Mouse (Mus musculus): Measurements from ENCODE around the gene Kifap3. TPM values are rescaled to one million over a fixed set of nuclear protein-coding genes. Genes with fewer than 3 reads are reported as not detected.
A peak's percentile ranks its signal among the peaks of the same experiment; 100 is the strongest.

Kifap3 gene
- polyA plus RNA-seq, 1 experiment from 2014 or later, result 26.8 TPM

DNA sequence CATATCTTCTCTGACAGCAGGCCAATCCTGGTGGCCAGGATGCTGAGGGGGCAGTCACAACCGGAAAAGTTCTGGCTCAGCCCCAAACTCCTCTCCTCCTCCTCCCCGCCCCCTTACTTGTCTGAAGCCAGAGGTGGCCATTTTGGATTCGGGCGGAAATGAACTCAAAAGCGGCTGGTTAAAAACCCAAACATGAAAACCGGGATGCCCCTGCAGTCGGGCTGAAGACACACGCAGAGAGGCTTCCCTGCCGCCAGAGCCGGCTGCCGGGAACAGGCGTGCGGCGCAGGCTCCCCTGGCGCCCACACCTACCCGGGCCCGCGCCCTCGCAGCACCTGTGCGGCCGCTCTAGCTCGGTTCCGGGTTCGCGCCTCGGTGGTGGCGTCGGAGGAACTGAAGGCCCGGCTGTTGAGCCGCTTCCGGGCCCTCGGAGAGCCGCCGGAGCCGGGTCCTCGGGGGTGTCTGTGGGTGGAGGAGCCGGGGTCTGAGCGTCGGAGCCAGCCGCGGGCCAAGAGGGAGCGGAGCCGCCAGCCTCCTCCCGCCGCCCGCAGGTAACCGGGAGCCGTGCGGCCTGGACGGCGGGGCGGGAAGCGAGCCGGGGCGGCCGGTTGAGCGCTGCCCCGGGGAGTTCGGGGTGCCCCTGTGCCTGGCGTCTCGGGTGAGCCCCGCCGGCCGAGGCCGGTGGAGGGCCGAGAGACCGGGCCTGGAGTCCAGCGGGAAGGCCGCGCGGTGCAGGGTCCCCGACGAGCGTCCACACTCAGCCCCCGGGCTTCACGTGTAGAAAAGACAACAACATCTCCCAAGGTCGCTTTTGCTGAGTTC lies 150.5 kb downstream of the Kifap3 start:
- Histone ChIP-seq H3K9ac (peak overlapping the region; percentile 83), H3K4me1 (peaks cover 11% of the 10 kb centered on the region), H3K4me2 (peak overlapping the region; percentile 71), H3K4me3 (replicated peaks) (peak overlapping the region; percentile 93), H3K27ac (peak overlapping the region; percentile 76), H3K27me3 (replicated peaks) (no peaks in the 10 kb centered on the region), H3K36me3 (peaks cover 4% of the 10 kb centered on the region; the same call in 1 of the 2 replicates), H3K9me3 (no peaks in the 10 kb centered on the region)
- peak; percentile 92 for ATAC-seq (ENCODE audit: insufficient read depth, low FRiP score, low read depth)
- under 1% methylated on average over 77 of the region's 77 CpGs for WGBS

DNA sequence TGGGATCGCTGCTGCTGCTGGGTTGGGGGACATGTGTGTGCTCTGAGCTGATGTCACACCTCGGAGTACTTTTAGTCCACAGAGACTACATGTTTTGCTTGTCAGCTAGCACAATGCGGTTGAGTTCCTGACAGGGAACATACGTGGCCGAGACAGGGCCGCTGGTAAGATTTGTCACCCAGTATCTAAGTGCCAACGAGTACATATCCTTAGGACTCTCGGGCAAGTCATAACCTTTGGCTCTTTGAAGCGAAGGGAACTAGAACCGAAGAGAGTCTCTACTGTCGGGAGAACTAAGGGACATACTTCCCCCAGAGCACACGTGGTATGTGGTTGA lies 151.0 kb downstream of the Kifap3 start:
- H3K4me2 ChIP-seq, result peak overlapping the region; percentile 71
- H3K36me3 ChIP-seq, result peaks cover 5% of the 10 kb centered on the region; the same call in 1 of the 2 replicates
- peaks cover 11% of the 10 kb centered on the region for H3K4me1 ChIP-seq
- WGBS, result 3% methylated on average over 12 of the region's 12 CpGs
- ATAC-seq (ENCODE audit: insufficient read depth, low FRiP score, low read depth), result peak; percentile 12; the same call in 1 of the 2 replicates
- 0 out of 2 replicates have a peak overlapping the region, but pooled peaks have one; percentile 76 for H3K27ac ChIP-seq
- no peaks in the 10 kb centered on the region for H3K27me3 ChIP-seq (replicated peaks)
- peak overlapping the region; percentile 93 for H3K4me3 ChIP-seq (replicated peaks)
- H3K9ac ChIP-seq, result peak overlapping the region; percentile 83
- no peaks in the 10 kb centered on the region for H3K9me3 ChIP-seq

DNA sequence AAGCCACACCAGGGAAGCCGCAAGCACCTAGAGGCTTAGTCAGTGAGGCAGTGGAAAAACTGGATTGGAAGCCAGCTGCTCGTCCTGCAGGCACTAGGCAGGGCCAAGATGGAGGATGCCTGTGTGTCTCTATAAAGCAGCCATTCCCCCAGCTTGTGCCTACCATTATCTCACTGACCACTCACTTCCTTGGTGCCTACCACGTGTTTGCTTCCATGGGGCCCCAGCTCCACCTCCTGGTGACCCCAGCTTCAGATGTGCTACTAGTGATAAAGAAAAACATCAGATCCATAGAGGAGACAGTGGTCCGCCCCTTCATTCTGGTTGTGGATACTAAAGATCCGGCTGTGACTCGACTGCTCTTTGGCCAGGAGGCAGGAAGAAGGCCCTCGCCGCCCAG lies 152.4 kb downstream of the Kifap3 start:
- no peak for ATAC-seq (ENCODE audit: insufficient read depth, low FRiP score, low read depth)
- Histone ChIP-seq H3K9ac (no peak overlapping the region), H3K9me3 (no peaks in the 10 kb centered on the region), H3K4me1 (peaks cover 11% of the 10 kb centered on the region), H3K36me3 (peaks cover 6% of the 10 kb centered on the region; the same call in 1 of the 2 replicates), H3K27ac (no peak overlapping the region), H3K27me3 (replicated peaks) (no peaks in the 10 kb centered on the region), H3K4me2 (no peak overlapping the region), H3K4me3 (replicated peaks) (no peak overlapping the region)
- 78% methylated on average over 8 of the region's 8 CpGs for WGBS

DNA sequence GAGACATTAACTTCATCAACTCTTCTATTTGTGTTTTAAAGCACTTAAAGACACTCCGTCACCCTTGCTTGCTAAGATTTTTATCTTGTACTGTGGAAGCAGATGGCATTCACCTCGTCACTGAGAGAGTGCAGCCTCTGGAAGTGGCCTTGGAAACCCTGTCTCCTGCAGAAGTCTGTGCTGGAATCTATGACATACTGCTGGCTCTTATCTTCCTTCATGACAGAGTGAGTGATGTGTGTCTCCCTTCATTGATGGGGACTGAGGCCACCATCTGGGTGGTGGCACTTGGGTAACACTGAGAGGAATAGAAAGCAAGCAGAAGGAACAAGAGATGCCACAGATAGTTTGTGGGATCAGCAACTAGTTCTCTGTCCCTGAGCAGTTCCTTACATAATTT lies 155.2 kb downstream of the Kifap3 start:
- Histone ChIP-seq H3K4me3 (replicated peaks) (no peak overlapping the region), H3K27me3 (replicated peaks) (no peaks in the 10 kb centered on the region), H3K9me3 (no peaks in the 10 kb centered on the region), H3K9ac (no peak overlapping the region), H3K4me2 (no peak overlapping the region), H3K36me3 (peaks cover 6% of the 10 kb centered on the region; the same call in 1 of the 2 replicates), H3K4me1 (peaks cover 11% of the 10 kb centered on the region), H3K27ac (no peak overlapping the region)
- ATAC-seq (ENCODE audit: insufficient read depth, low FRiP score, low read depth), result no peak
- 73% methylated on average over 2 of the region's 2 CpGs for WGBS

DNA sequence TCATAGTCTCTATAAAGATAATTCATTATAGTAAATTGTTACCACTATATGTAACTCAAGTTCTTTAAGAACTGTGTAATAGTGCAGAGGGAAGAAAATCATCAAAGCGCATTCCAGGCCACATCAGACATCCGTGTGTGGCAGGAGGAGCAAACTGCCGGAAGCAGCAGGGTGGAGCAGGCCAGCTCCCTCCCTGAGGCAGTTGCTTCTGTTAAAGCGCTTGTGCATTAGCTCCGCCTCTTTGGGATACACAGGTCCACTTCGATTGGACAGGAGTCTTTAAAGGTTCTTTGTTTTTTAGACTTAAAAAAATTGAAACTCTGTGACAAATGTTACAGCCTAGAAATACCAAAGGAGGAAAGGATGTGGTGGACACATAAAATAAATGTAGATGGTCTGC lies 162.7 kb downstream of the Kifap3 start:
- no peaks in the 10 kb centered on the region for H3K9me3 ChIP-seq
- peaks cover 41% of the 10 kb centered on the region for H3K36me3 ChIP-seq
- 59% methylated on average over 6 of the region's 6 CpGs for WGBS
- ATAC-seq (ENCODE audit: insufficient read depth, low FRiP score, low read depth), result no peak
- no peak overlapping the region for H3K4me2 ChIP-seq
- H3K9ac ChIP-seq, result no peak overlapping the region
- H3K4me1 ChIP-seq, result no peaks in the 10 kb centered on the region
- no peak overlapping the region for H3K4me3 ChIP-seq (replicated peaks)
- H3K27me3 ChIP-seq (replicated peaks), result no peaks in the 10 kb centered on the region
- H3K27ac ChIP-seq, result no peak overlapping the region

DNA sequence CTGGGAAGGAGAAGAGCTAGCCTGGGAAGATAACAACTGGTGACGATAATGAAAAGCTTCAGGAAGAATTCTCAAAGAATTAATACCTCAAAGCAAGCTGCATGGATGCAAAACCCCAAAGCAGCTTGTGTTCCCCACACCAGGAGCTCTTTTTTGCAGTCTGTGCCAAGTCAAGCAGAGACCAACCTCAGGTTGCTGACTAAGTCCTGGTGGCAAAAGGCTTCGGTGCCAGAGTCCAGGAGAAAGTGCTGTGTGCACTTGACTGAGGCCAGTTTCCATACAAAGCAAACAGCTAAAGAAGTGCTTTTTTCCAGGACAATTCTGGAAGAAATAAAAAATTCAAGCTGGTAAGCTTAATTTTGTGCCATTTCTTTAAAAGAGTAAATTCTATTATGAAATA lies 174.0 kb downstream of the Kifap3 start:
- 97% methylated on average over 2 of the region's 2 CpGs for WGBS
- Histone ChIP-seq H3K9ac (no peak overlapping the region), H3K4me3 (replicated peaks) (no peak overlapping the region), H3K4me1 (no peaks in the 10 kb centered on the region), H3K4me2 (no peak overlapping the region), H3K27ac (no peak overlapping the region), H3K27me3 (replicated peaks) (no peaks in the 10 kb centered on the region), H3K36me3 (peaks cover 30% of the 10 kb centered on the region), H3K9me3 (no peaks in the 10 kb centered on the region)
- no peak for ATAC-seq (ENCODE audit: insufficient read depth, low FRiP score, low read depth)

DNA sequence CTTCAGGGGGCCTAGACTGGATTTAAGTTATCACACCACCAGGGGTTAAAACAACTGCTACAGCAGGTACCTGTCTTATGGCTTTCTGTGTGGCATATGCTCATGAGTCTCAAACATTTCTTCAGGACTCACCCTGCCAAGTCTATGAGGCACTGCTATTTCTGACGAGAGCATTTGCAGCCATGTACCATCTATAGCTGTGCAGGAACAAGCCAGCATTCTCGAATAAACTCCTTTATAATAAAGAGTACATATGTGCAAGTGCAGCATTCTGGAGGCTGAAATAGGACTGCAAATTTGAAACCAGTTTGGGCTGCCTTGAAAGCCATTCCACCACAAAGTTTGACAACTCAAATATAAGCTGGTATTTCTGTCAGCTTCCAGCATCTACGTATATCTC lies 178.7 kb downstream of the Kifap3 start:
- no peak for ATAC-seq (ENCODE audit: insufficient read depth, low FRiP score, low read depth)
- H3K4me1 ChIP-seq, result no peaks in the 10 kb centered on the region
- no peak overlapping the region for H3K4me3 ChIP-seq (replicated peaks)
- H3K9me3 ChIP-seq, result no peaks in the 10 kb centered on the region
- H3K9ac ChIP-seq, result no peak overlapping the region
- H3K27ac ChIP-seq, result no peak overlapping the region
- H3K36me3 ChIP-seq, result peaks cover 11% of the 10 kb centered on the region
- H3K4me2 ChIP-seq, result no peak overlapping the region
- H3K27me3 ChIP-seq (replicated peaks), result no peaks in the 10 kb centered on the region
- 80% methylated on average over 3 of the region's 3 CpGs for WGBS

DNA sequence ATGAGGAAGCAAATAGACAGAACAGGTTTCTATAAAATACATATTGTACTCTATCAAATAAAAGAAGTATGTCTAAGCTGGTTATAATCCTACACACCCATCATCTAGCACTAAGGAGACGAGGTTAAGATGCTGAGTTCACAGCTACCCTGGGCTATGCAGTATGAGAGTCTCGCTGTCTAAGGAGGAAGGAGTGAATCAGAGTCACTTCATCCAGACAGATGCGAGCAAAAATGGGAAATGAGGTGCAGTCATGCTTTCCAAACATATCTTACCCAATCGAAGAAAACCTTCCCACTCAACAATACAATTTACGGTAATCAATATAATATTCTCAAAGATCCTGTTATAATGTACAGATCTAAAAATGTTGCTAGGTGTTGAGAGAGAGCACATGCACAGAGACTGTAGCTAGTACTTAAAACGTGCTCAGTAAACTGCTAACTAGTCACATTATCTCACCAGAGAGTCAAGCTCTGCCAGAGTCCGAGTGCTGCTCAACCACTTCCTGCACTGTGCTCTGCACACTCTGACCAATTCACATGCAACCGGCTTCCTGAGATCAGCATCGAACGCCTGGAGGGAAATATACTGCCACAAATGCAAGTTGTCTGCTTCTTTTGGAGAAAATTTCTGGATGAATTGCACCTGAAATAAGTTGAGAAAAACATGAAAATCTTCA lies 184.8 kb downstream of the Kifap3 start:
- H3K27ac ChIP-seq, result no peak overlapping the region
- H3K4me1 ChIP-seq, result no peaks in the 10 kb centered on the region
- peaks cover 6% of the 10 kb centered on the region; the same call in 1 of the 2 replicates for H3K36me3 ChIP-seq
- H3K9me3 ChIP-seq, result no peaks in the 10 kb centered on the region
- H3K9ac ChIP-seq, result no peak overlapping the region
- H3K27me3 ChIP-seq (replicated peaks), result no peaks in the 10 kb centered on the region
- WGBS, result 85% methylated on average over 10 of the region's 10 CpGs
- H3K4me2 ChIP-seq, result no peak overlapping the region
- no peak for ATAC-seq (ENCODE audit: insufficient read depth, low FRiP score, low read depth)
- no peak overlapping the region for H3K4me3 ChIP-seq (replicated peaks)

Other genes starting within 250 kb of the Kifap3 start
- gene Mettl11b, start 54.4 kb upstream of the Kifap3 start, polyA plus RNA-seq (2015; fragmentation: Nextera tagmentation; extraction: Ambion mirVana), result 0.06 TPM in 1 of 2 replicates, not detected in the other
- gene Scyl3, start 149.5 kb downstream of the Kifap3 start, polyA plus RNA-seq (2015; fragmentation: Nextera tagmentation; extraction: Ambion mirVana), result 15.7 and 17.1 TPM in 2 replicates
- 15.6 and 16.5 TPM in 2 replicates for gene BC055324, start 215.2 kb downstream of the Kifap3 start, polyA plus RNA-seq (2015; fragmentation: Nextera tagmentation; extraction: Ambion mirVana)
- gene Mettl18, start 215.3 kb downstream of the Kifap3 start, polyA plus RNA-seq (2015; fragmentation: Nextera tagmentation; extraction: Ambion mirVana), result 9.4 and 9.6 TPM in 2 replicates